Mouse (Mus musculus) heart, adult 2 months (tissue): ENCODE results near the gene Cd7. TPM values are rescaled to one million over a fixed set of nuclear protein-coding genes. Genes with fewer than 3 reads are reported as not detected.
A peak's percentile ranks its signal among the peaks of the same experiment; 100 is the strongest.

Experiments used
- DNase-seq, 2 experiments: peaks; one replicate each; pipeline ENCODE4 v3.0.0; 2021
- H3K27ac ChIP-seq: fragments of 200-600 bp; 2 replicates; pipeline ENCODE4 v1.8.1; 2022
- H3K27me3 ChIP-seq: fragments of 200-500 bp; 2 replicates; pipeline ENCODE4 v1.6.1; 2012; ENCODE audit warnings: mild to moderate bottlenecking, low read length, inconsistent platforms, mixed read lengths; ENCODE audit not compliant: control insufficient read depth, insufficient read depth
- H3K36me3 ChIP-seq: fragments of 200-500 bp; 2 replicates; pipeline ENCODE4 v1.6.1; 2012; ENCODE audit warnings: low read length, inconsistent platforms; ENCODE audit not compliant: control insufficient read depth, insufficient read depth
- H3K4me1 ChIP-seq: fragments of 200-500 bp; 2 replicates; pipeline ENCODE4 v1.6.1; 2011; ENCODE audit warnings: low read length; ENCODE audit not compliant: control insufficient read depth, insufficient read depth
- H3K4me3 ChIP-seq: fragments of 200-600 bp; 2 replicates; pipeline ENCODE4 v1.8.1; 2022
- H3K79me2 ChIP-seq: fragments of 200-500 bp; replicated peaks from 2 replicates; pipeline ENCODE4 v1.6.1; 2012; ENCODE audit warnings: mild to moderate bottlenecking, inconsistent platforms, low read length, moderate library complexity, mixed read lengths; ENCODE audit not compliant: control insufficient read depth, insufficient read depth
- H3K9ac ChIP-seq: fragments of 200-500 bp; 2 replicates; pipeline ENCODE4 v1.6.1; 2012; ENCODE audit warnings: low read depth, mild to moderate bottlenecking, control low read depth, inconsistent platforms, low read length, mixed read lengths
- CTCF ChIP-seq: fragments of 200-600 bp; IDR thresholded peaks from 2 replicates; pipeline ENCODE4 v1.8.1; 2022; ENCODE audit warnings: antibody characterized with exemption, mild to moderate bottlenecking, moderate library complexity
- EP300 ChIP-seq: fragments of 200-500 bp; IDR thresholded peaks from 2 replicates; pipeline ENCODE4 v1.6.1; 2011; ENCODE audit warnings: low read depth, low read length, control low read depth; ENCODE audit not compliant: insufficient read depth
- POLR2A ChIP-seq: fragments of 200-500 bp; IDR thresholded peaks from 2 replicates; pipeline ENCODE4 v1.6.1; 2011; ENCODE audit warnings: mild to moderate bottlenecking, low read depth, low read length, control low read depth; ENCODE audit not compliant: insufficient read depth
- WGBS: fragments of 180-500 bp; shearing (Covaris S2); methylation state at CpG from one replicate; pipeline ENCODE4 v1.1.7; 2018; 5-methylcytosine and 5-hydroxymethylcytosine counted together
- intact Hi-C: fragments of 180-260 bp; cut with DNase I; formaldehyde crosslinking; loops from one replicate; pipeline ENCODE4 v1.15.1; 2025
- polyA plus RNA-seq: library from polyadenylated mRNA; depleted of rRNA; stranded (reverse); fragments of >200 nt; gene quantifications from 2 replicates; pipeline ENCODE4 v1.2.3, GENCODE M21; 2012
- total RNA-seq, 2 experiments: library from RNA; stranded (reverse); gene quantifications; 2 replicates each; pipeline ENCODE4 v1.2.3; 2021

Cd7 gene
- total and polyA plus RNA-seq, 3 experiments = 0.23 to 1.9 (median 0.26) TPM

GRCm38 (mm10) chr11:121019501-121019900, 19.7 kb downstream of the Cd7 start:
- intact Hi-C loops = no loop called here
- TF ChIP-seq EP300 (no peak), CTCF (no peak), POLR2A (no peak)

DNA sequence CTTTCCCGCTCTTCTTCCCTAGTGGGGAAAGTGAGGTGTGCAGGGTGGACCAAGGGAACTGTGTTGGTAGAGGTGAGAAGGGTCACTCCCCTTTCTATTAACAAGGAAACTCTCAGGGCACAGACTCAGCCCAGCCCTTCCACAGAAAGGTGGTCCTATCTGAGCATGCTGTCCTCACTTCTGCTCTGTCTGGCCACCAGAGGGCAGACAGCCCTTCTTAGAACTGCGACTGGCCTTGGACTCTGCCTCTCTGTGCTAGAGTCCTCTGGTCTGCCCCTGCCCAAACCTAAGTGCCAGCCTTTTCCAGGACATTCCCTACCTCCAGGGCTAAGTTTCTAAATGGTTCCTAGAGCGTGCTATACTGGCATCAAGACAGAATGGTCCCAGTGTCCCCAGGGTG, 21.5 kb downstream of the Cd7 start:
- peak; percentile 83 for TF ChIP-seq CTCF
- no peak for TF ChIP-seq POLR2A
- intact Hi-C loops = loop anchor here (2.0 kb wide), 1 partner anchor 185 kb away; no protein-coding TSS in a partner anchor
- Histone ChIP-seq H3K27me3 (no peaks in the 10 kb centered on the region), H3K4me3 (no peak overlapping the region), H3K36me3 (no peaks in the 10 kb centered on the region), H3K79me2 (no peaks in the 10 kb centered on the region), H3K27ac (no peak overlapping the region), H3K4me1 (no peaks in the 10 kb centered on the region), H3K9ac (no peak overlapping the region)
- WGBS = 42% methylated on average over 3 of the region's 3 CpGs
- peak; percentile 61 to 63 for DNase-seq

More at GRCm38 (mm10) chr11:121019501-121019900, 19.7 kb downstream of the Cd7 start:
- Histone ChIP-seq H3K27ac (no peak overlapping the region), H3K9ac (no peak overlapping the region), H3K79me2 (no peaks in the 10 kb centered on the region), H3K27me3 (no peaks in the 10 kb centered on the region), H3K36me3 (no peaks in the 10 kb centered on the region), H3K4me1 (no peaks in the 10 kb centered on the region), H3K4me3 (no peak overlapping the region)
- 93% methylated on average over 5 of the region's 5 CpGs for WGBS
- no peak for DNase-seq

DNA sequence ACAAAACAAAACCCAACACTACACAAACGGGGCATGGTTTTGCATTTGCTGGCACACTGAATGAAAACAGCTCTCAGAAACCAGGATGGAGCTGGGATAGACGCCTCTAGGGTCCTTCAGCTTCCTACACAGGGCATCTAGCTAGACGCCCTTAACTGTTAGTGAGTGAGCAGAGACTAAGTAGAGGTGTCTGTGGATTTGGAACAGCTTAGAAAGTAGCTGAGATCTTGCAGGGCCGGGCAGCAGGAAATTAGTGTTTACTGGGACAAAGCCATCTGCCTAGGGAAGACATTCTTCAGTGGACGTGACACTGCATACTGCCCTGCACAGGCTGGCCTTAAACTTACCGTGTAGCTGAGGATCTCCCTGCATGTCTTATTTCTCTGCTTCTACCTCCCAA, 23.7 kb downstream of the Cd7 start:
- TF ChIP-seq CTCF (no peak), EP300 (no peak), POLR2A (no peak)
- no peak for DNase-seq
- Histone ChIP-seq H3K36me3 (no peaks in the 10 kb centered on the region), H3K27ac (no peak overlapping the region; the same call in 1 of the 2 replicates), H3K9ac (no peak overlapping the region), H3K79me2 (no peaks in the 10 kb centered on the region), H3K4me1 (no peaks in the 10 kb centered on the region), H3K27me3 (no peaks in the 10 kb centered on the region), H3K4me3 (no peak overlapping the region)
- WGBS = 32% methylated on average over 6 of the region's 6 CpGs
- intact Hi-C loops = no loop called here

DNA sequence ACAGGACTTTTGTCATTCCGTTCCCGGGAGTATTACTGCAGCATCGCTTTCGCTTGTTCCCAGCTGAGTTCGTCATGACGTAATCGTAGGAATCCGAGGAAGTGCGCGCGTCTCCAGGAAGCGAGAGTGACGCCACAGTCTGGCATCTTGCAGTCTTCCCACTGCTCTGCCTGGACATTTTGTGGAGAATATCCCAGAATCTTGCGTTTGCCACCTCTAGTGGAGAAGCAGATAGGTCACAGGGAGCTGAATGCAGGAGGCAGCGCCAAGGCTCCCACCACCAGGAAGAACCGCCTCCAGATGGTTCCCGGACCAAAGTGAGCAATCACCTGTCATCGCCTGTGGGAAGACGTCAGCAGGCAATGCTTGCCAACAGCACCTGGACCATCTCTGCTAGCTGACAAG, 24.3 kb downstream of the Cd7 start:
- Histone ChIP-seq H3K36me3 (no peaks in the 10 kb centered on the region), H3K79me2 (no peaks in the 10 kb centered on the region), H3K4me3 (peak overlapping the region; percentile 48), H3K4me1 (no peaks in the 10 kb centered on the region), H3K27me3 (no peaks in the 10 kb centered on the region), H3K27ac (peak overlapping the region; percentile 15; the same call in 1 of the 2 replicates), H3K9ac (peak overlapping the region; percentile 12; the same call in 1 of the 2 replicates)
- intact Hi-C loops = no loop called here
- WGBS = 20% methylated on average over 19 of the region's 19 CpGs
- peak; percentile 20 for TF ChIP-seq CTCF
- no peak for TF ChIP-seq EP300
- peak; percentile 64 to 70 for DNase-seq

DNA sequence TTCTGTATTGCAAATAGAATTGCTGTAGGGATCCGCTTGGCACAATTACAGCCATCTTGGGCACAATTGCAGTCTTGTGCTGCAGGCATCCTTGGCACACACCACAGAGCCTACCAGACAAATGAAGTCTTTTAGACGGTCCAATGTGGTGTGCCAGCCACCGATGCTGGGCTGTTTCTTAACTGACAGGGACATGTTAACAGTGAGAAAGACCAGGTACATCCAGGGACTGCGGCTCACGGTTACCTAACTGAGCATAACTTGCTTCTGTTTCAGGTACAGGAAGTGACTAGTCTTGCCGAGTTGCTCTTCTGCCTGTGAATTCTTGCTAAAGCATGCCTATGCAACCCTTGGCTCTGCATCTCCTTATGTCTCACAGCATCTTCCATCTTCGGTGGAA, 25.6 kb downstream of the Cd7 start:
- Histone ChIP-seq H3K9ac (no peak overlapping the region), H3K36me3 (no peaks in the 10 kb centered on the region), H3K4me3 (no peak overlapping the region), H3K4me1 (no peaks in the 10 kb centered on the region), H3K27ac (no peak overlapping the region), H3K27me3 (no peaks in the 10 kb centered on the region), H3K79me2 (no peaks in the 10 kb centered on the region)
- 86% methylated on average over 7 of the region's 7 CpGs for WGBS
- intact Hi-C loops = no loop called here
- DNase-seq = no peak
- TF ChIP-seq EP300 (no peak), POLR2A (no peak), CTCF (no peak)

DNA sequence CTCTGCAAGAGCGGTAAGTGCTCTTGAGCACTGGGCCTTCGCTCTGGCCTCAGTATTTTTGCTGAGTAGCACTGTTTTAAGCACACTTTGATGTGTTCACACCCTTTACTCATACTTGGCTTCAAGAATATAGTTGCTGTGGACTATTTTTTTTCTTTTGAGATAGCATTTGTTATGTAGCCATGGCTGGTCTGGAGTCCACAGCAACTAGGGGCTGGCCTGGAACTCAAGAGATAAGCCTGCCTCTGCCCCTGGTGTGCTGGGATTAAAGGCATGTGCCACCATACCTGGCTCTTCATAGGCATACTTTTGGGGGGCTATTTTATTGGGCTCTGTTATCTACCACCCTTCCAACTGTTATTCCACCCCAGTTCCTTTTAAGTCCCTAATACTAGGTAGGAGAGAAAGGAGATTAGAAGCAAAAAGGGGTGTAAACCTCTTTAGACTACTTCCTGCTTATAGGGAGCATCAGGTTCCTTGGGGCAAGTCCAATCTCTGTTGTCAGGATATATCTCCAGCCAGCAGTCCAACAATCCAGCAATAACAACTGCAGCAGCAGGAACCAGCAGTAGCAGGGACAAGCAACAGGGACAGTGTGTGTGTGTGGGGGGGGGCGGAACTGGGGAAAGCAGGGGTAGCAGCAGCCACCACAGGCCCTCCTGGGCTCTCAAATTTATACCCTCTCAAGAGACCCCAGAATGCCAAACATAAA, 29.0 kb downstream of the Cd7 start:
- TF ChIP-seq CTCF (no peak), POLR2A (no peak), EP300 (no peak)
- Histone ChIP-seq H3K4me1 (no peaks in the 10 kb centered on the region), H3K27me3 (no peaks in the 10 kb centered on the region), H3K9ac (no peak overlapping the region), H3K27ac (no peak overlapping the region), H3K4me3 (no peak overlapping the region), H3K79me2 (no peaks in the 10 kb centered on the region), H3K36me3 (no peaks in the 10 kb centered on the region)
- WGBS = 96% methylated on average over 3 of the region's 3 CpGs
- no peak for DNase-seq
- intact Hi-C loops = no loop called here
